Mouse (Mus musculus): ENCODE results near the gene Prkca. TPM values are rescaled to one million over a fixed set of nuclear protein-coding genes. Genes with fewer than 3 reads are reported as not detected.

Prkca gene
- polyA plus RNA-seq, 1 experiment, result 266 TPM

DNA sequence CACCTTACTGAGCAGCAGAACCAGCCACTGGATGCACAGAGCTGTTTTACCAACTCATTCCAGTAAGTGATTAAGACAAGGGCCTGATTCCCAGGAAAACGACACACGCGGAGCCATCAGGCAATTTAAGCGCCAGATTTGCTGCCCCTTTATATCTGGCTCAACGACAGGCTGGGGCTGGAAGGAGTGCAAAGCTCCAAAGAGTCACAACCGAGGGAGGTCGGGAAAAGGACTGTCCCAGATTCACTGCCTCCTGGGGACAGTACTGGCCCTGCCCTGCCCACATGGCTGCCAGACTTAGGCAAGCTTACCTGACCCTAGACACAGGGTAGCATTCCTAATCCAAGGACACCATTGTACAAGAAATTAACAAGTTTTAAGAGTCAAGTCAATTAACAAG, 69.7 kb downstream of the Prkca start:
- WGBS, result 45% methylated on average over 7 of the region's 7 CpGs
- TF ChIP-seq CTCF (IDR thresholded peaks at IDR 0.05; ENCODE audit: insufficient read depth, low read depth, low read length), result no peak
- no peak for TF ChIP-seq POLR2A (IDR thresholded peaks at IDR 0.05; ENCODE audit: insufficient read depth, low read depth, low read length)
- 0 out of 2 replicates have a peak overlapping the region, but pooled peaks have one; percentile 20 for H3K27ac ChIP-seq (ENCODE audit: insufficient read depth, low read depth, low read length)
- H3K4me3 ChIP-seq (ENCODE audit: insufficient read depth, low read depth, low read length), result no peak overlapping the region
- H3K4me1 ChIP-seq (ENCODE audit: control insufficient read depth, insufficient read depth, low read length), result peaks cover 27% of the 10 kb centered on the region

DNA sequence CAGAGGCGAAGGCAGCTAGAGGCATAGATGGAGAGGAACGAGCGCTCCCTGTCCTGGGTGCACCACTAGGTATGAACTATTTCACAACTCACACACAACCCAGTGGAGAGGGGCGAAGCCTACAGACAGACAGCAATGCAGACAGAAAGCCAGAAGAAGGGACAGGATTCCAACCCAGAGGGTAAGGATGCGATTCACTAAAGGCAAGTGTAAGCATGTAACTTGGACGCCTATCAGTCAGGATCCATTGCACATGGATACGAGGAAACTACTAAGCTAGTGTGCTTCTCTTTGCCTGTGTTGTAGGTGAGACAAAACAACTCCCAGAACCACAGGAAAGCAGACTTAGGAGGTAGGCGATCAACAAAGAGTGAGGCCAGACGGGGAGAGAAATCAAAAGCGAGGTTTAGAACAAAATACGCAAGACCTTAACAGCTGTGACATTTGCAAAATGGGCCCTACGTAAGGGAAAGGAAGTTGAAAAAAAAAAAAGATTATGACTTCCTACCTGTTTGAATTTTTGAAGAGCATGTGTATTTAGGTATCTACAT, 70.2 kb downstream of the Prkca start:
- no peak for TF ChIP-seq POLR2A (IDR thresholded peaks at IDR 0.05; ENCODE audit: insufficient read depth, low read depth, low read length)
- no peak for TF ChIP-seq CTCF (IDR thresholded peaks at IDR 0.05; ENCODE audit: insufficient read depth, low read depth, low read length)
- Histone ChIP-seq H3K27ac (ENCODE audit: insufficient read depth, low read depth, low read length) (peak overlapping the region; percentile 25; the same call in 1 of the 2 replicates), H3K4me1 (ENCODE audit: control insufficient read depth, insufficient read depth, low read length) (peaks cover 30% of the 10 kb centered on the region), H3K4me3 (ENCODE audit: insufficient read depth, low read depth, low read length) (no peak overlapping the region)
- WGBS, result 92% methylated on average over 12 of the region's 12 CpGs

DNA sequence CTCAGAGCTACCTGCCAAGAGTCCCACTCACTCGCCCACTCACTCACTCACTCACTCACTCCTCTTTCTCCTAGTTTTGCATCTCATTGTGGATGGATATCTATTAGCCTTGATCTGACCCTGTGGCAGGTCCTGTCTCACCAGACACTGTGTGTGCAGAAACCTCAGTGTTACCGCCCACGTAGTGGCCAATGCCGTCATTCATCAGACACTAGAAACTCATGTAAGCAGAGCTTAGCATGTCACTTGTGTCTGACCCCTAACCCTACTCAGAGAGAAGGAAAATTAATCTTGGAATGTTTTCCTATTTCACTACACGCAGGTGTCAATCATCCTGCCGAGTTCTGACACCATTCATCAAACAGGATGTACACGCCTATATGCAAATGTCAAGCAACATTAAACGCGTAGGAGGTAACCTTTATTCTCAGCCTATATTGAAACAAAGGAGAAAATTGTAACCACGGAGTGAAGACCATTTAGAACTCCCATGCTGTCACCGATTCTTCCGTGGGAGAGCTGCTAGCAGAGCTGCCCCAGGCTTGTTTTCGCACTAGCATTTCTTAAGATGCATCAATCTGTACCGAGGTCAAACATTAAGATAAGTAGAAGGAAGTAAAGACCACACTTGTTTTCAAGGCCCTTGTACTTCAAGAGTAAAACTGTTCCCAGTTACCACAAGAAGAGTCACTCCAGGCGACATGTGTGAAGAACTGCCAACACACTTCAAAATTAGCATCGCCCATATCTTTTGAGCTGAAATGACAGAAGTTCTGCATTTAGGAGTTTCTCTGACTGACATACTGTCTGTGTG, 70.9 kb downstream of the Prkca start:
- TF ChIP-seq CTCF (IDR thresholded peaks at IDR 0.05; ENCODE audit: insufficient read depth, low read depth, low read length), result no peak
- TF ChIP-seq POLR2A (IDR thresholded peaks at IDR 0.05; ENCODE audit: insufficient read depth, low read depth, low read length), result no peak
- 73% methylated on average over 16 of the region's 16 CpGs for WGBS
- no peak overlapping the region for H3K27ac ChIP-seq (ENCODE audit: insufficient read depth, low read depth, low read length)

GRCm38 (mm10) chr11:108271305-108271704, 72.4 kb downstream of the Prkca start:
- Histone ChIP-seq H3K4me1 (ENCODE audit: control insufficient read depth, insufficient read depth, low read length) (peaks cover 35% of the 10 kb centered on the region), H3K27ac (ENCODE audit: insufficient read depth, low read depth, low read length) (no peak overlapping the region), H3K4me3 (ENCODE audit: insufficient read depth, low read depth, low read length) (no peak overlapping the region)
- WGBS, result 64% methylated on average over 8 of the region's 8 CpGs
- TF ChIP-seq CTCF (IDR thresholded peaks at IDR 0.05; ENCODE audit: insufficient read depth, low read depth, low read length) (no peak), POLR2A (IDR thresholded peaks at IDR 0.05; ENCODE audit: insufficient read depth, low read depth, low read length) (no peak)

More for the DNA sequence above, 70.9 kb downstream of the Prkca start:
- Histone ChIP-seq H3K4me1 (ENCODE audit: control insufficient read depth, insufficient read depth, low read length) (peaks cover 37% of the 10 kb centered on the region), H3K4me3 (ENCODE audit: insufficient read depth, low read depth, low read length) (no peak overlapping the region)

- 0 out of 2 replicates have a peak overlapping the region, but pooled peaks have one; percentile 29 for H3K27ac ChIP-seq (ENCODE audit: insufficient read depth, low read depth, low read length)
- 57% methylated on average over 7 of the region's 7 CpGs for WGBS
- H3K4me3 ChIP-seq (ENCODE audit: insufficient read depth, low read depth, low read length), result no peak overlapping the region
Measured at GRCm38 (mm10) chr11:108269516-108269915, 74.2 kb downstream of the Prkca start.

DNA sequence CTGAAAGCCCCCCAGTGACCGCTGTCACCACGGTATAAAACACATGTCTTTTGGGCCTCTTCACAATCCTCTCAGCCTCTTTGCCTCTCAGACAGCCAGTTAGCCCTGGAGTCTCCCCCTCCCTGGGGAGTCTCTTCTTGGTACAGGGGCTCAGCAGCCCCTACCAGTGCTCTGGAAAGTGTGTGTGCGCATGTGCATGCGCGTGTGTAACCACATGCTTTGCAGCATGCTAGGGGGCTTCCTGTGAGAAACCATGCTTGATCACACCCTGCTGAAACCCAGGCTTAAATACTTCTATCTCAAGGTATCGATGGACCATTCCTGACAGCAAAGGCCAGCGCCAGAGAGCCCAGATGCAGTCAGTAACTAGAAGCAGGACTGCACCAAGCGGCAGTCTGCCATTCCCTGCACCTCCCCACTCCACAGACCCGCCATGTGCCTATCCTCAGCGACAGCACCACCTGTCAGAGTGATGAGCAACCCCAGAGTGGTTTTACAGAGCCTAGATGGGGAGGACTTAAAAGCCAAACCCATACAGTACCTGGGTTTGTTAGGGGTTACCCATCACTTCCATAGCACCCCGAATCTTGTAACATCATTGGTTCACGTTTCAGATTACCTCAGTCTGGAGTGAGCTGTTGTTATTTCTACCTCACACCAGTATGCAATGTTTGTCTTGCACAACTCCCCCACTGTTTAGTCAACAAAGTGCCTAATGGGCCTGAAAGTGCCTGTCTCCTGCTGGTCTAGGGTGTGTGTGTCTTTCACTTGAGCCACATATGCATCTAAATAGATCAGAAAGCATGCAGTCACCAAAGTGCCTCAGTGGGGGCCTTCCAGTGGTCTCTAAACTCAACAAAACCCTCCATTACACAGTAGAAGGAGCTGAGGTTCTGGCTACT, 75.1 kb downstream of the Prkca start:
- 71% methylated on average over 12 of the region's 12 CpGs for WGBS
- TF ChIP-seq CTCF (IDR thresholded peaks at IDR 0.05; ENCODE audit: insufficient read depth, low read depth, low read length) (no peak), POLR2A (IDR thresholded peaks at IDR 0.05; ENCODE audit: insufficient read depth, low read depth, low read length) (no peak)
- 0 out of 2 replicates have a peak overlapping the region, but pooled peaks have one; percentile 0 for H3K27ac ChIP-seq (ENCODE audit: insufficient read depth, low read depth, low read length)

More at GRCm38 (mm10) chr11:108269516-108269915, 74.2 kb downstream of the Prkca start:
- TF ChIP-seq POLR2A (IDR thresholded peaks at IDR 0.05; ENCODE audit: insufficient read depth, low read depth, low read length) (no peak), CTCF (IDR thresholded peaks at IDR 0.05; ENCODE audit: insufficient read depth, low read depth, low read length) (no peak)
- H3K4me1 ChIP-seq (ENCODE audit: control insufficient read depth, insufficient read depth, low read length), result peaks cover 35% of the 10 kb centered on the region

DNA sequence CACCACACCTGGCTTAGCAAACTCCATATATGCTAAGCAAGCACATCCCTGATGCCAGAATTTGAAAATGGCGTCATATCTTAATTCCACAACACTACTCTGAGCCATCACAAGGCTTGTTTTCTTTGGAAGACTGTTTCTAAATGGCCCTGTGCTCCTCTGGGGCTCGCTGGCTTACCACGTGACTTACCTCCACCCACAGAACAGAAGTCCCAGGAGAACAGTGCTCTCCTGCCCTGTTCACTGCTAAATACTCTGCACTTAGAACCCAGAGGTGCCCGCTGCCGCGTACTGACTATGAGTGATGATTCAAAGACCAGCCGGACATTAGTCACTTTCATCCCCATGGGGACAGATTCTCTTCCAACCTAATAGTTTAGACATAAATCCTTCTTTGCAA, 75.9 kb downstream of the Prkca start:
- TF ChIP-seq POLR2A (IDR thresholded peaks at IDR 0.05; ENCODE audit: insufficient read depth, low read depth, low read length), result no peak
- no peak for TF ChIP-seq CTCF (IDR thresholded peaks at IDR 0.05; ENCODE audit: insufficient read depth, low read depth, low read length)
- H3K4me1 ChIP-seq (ENCODE audit: control insufficient read depth, insufficient read depth, low read length), result peaks cover 32% of the 10 kb centered on the region
- 65% methylated on average over 7 of the region's 7 CpGs for WGBS
- no peak overlapping the region for H3K4me3 ChIP-seq (ENCODE audit: insufficient read depth, low read depth, low read length)
- 0 out of 2 replicates have a peak overlapping the region, but pooled peaks have one; percentile 29 for H3K27ac ChIP-seq (ENCODE audit: insufficient read depth, low read depth, low read length)

More for the DNA sequence above, 75.1 kb downstream of the Prkca start:
- no peak overlapping the region for H3K4me3 ChIP-seq (ENCODE audit: insufficient read depth, low read depth, low read length)
- H3K4me1 ChIP-seq (ENCODE audit: control insufficient read depth, insufficient read depth, low read length), result peaks cover 31% of the 10 kb centered on the region

GRCm38 (mm10) chr11:108267066-108267465, 76.7 kb downstream of the Prkca start:
- no peak for TF ChIP-seq POLR2A (IDR thresholded peaks at IDR 0.05; ENCODE audit: insufficient read depth, low read depth, low read length)
- no peak for TF ChIP-seq CTCF (IDR thresholded peaks at IDR 0.05; ENCODE audit: insufficient read depth, low read depth, low read length)
- no peak overlapping the region for H3K4me3 ChIP-seq (ENCODE audit: insufficient read depth, low read depth, low read length)
- 0 out of 2 replicates have a peak overlapping the region, but pooled peaks have one; percentile 29 for H3K27ac ChIP-seq (ENCODE audit: insufficient read depth, low read depth, low read length)
- peaks cover 32% of the 10 kb centered on the region for H3K4me1 ChIP-seq (ENCODE audit: control insufficient read depth, insufficient read depth, low read length)
- WGBS, result 32% methylated on average over 3 of the region's 3 CpGs

Data from olfactory bulb, adult 2 months (tissue).